Mouse (Mus musculus) gastrocnemius, adult 8-10 months (tissue): ENCODE data around the gene Zscan10. TPM values are rescaled to one million over a fixed set of nuclear protein-coding genes. Genes with fewer than 3 reads are reported as not detected.

Source experiments
- DNase-seq, 2 experiments: peaks; one replicate each; pipeline ENCODE4 v3.0.0; 2022; ENCODE audit warnings: low spot score in 2 of 2
- total RNA-seq, 4 experiments: library from RNA; stranded (reverse); gene quantifications; 2 replicates each; pipeline ENCODE4 v1.2.4; 2022

The Zscan10 gene
- not detected for total RNA-seq

DNA sequence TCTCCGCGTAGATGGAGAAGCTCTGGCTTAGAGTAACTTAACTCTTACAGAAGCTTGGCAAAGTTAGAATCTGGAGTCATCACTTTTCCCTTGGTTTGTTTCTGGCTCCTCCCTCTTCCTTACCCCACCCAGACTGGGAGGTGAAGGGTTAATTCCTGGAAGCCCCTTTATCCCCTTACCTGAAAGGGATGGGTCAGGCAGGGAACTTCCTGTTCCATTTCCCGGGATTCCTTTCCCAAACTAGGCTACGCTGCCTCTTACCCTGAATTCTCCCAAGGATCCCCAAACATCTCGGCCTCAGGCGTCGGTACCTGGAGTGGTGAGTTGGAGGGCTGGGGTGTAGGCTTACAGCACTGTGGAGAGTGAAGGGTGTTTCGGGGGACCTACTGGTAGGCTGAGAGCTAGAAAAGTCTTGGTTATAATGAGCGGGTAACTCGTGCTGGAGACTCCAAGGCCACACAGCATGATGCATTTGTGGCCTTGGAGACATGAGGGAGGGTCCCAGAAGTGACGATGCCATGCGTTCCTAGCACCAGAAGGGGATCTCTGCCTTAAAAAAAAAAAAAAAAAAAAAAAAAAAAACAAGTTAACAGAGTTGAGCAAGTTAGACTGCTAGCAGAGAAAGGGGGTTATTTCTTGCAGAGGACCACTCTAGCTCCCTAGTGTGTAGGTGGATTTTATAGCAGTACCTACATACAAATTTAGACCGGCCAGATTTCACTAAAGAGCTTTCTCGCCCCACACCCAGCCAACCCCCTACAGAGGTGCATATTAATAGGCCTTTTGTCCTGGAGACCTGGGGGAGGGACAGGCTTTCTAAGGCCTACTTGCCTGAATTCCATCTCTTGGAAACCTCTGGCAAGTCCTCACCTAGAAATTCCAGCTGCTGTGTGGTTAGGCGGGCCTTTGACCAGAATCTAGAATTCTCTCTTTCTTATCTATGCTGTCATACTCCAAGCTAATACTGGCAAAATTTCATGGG, at the start of gene Zscan10:
Gene Zscan10 (plus strand): TSS at position 216 of the 982 bp plus-strand sequence.
- DNase-seq: no peak

- no peak for DNase-seq
These were observed 49.8 kb upstream of the Zscan10 start for GRCm38 (mm10) chr17:23550856-23551255.

DNA sequence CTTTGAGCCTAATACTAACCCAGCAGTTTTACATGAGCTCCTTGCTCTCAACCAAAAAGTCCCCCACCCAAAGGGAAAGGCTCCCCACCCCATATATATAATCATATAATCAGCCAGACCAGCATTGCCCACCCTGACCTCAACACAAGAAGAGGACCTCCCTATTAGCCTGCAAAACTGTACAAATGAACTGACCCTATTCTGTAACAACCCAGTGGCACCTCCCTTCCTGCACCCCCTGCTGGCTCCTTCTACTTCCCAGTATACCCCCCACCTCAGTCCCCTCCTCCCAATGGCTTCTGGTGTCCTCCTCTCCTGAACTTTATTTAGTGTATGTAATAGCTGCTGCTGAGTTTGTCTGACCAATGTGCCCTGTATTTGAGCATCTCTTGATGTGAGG, 49.2 kb upstream of the Zscan10 start:
- DNase-seq: no peak

GRCm38 (mm10) chr17:23551963-23552362, 48.7 kb upstream of the Zscan10 start:
- DNase-seq: no peak

- DNase-seq: no peak
These were observed 47.6 kb upstream of the Zscan10 start for GRCm38 (mm10) chr17:23552896-23553633.

- DNase-seq: no peak
These were observed 47.0 kb upstream of the Zscan10 start for GRCm38 (mm10) chr17:23553634-23554120.

GRCm38 (mm10) chr17:23554321-23554720, 46.3 kb upstream of the Zscan10 start:
- DNase-seq: no peak

DNA sequence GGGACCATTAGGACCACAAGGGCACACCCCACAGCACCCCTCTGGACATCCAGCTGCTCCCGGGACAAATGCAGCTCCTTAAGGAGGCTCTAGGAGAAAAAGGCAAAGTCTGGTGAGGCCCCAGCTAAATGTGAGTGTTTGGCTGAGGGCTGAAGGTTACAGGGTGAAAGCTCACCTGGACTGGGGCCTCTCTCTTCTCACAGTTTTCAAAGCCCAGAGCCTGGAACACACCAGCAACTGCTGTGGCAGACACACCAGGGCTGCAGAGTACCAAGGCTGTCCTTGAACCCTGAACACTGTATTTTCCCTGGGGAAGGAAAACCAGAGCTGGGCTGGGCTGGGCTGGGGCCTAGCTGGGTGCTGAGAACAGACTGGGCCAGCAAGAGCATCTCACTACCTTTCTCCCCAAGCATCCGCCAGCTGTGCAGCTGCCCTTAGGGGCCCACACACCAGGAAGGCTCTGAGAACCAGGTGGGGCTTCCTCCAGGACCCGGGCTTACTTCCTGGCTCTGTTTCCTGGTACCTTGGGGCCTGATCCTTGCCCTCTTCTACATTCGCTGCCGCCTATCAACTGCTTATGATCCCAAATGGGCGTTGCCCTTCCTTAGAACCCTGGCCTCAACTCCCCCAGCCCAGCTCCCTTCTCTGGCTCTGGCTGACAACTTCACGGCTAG, 45.3 kb upstream of the Zscan10 start:
- DNase-seq: no peak

DNA sequence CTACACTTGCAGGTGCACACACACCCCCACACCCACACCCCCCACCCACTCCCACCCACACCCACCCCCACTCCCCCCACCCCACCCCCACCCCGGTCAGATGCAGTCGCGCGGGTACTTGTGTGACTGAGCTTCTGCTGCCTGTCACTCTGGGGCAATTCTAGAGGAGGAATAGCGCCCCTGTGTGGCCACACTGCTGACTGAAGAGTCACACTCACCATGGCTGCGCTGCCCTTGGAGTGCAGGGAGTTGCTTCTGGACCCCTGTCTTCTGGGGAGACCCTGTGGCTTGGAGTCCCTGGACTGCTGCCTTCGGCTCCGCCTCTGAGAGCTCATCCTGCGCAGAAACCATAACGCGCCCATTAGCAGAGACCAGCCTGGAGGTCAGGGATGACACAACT, 40.9 kb upstream of the Zscan10 start:
- no peak for DNase-seq

GRCm38 (mm10) chr17:23563595-23564367, 36.9 kb upstream of the Zscan10 start, which contains the start of gene Zfp213:
Zfp213 (minus strand) TSS chr17:23564238.
- DNase-seq: peak; percentile 90 to 94

DNA sequence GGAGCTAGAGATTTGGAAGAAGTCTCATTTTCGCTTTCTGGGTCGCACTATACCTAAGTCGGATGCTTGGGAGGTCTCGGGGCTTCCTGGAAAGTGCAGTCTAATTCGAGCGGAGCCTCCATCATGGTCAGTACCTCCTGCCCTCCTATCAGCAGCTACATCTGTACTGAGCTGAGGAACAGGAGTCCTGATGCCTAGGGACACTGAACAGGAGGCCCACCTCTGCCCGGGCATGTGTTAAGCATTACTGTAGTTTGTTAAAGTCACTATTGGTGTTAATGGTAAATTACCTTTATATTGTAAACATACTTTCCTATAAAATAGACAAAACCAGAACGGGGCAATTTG, 36.3 kb upstream of the Zscan10 start:
- DNase-seq: no peak

GRCm38 (mm10) chr17:23566787-23567186, 33.9 kb upstream of the Zscan10 start:
- no peak for DNase-seq

- no peak for DNase-seq
These were observed 32.3 kb upstream of the Zscan10 start for GRCm38 (mm10) chr17:23568370-23568769.

- no peak for DNase-seq
These were observed 30.6 kb upstream of the Zscan10 start for GRCm38 (mm10) chr17:23570017-23570416.

- DNase-seq: no peak
These were observed 29.6 kb upstream of the Zscan10 start for GRCm38 (mm10) chr17:23571084-23571483.

GRCm38 (mm10) chr17:23572059-23572458, 28.6 kb upstream of the Zscan10 start:
- DNase-seq: no peak

DNA sequence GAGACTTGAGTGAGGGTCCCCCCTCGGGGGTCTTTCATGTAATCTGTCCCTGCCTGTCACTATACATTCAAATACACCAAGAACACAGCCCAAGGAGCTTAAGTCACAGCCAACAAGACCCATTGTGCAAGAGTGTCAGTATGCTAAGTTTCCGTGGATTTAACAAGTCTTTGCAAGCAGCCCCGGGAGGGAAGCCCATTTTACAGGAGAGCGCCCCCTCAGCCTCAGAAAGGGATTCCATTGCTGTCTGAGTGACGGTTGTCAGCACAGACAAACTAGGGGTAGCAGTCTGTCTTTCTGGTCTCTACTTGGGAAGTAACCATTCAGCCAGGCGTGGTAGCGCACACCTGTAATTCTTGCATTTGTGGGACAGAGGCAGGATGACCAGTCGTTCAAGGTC, 26.5 kb upstream of the Zscan10 start:
- DNase-seq: no peak

GRCm38 (mm10) chr17:23575951-23576552, 24.6 kb upstream of the Zscan10 start:
- no peak for DNase-seq

DNA sequence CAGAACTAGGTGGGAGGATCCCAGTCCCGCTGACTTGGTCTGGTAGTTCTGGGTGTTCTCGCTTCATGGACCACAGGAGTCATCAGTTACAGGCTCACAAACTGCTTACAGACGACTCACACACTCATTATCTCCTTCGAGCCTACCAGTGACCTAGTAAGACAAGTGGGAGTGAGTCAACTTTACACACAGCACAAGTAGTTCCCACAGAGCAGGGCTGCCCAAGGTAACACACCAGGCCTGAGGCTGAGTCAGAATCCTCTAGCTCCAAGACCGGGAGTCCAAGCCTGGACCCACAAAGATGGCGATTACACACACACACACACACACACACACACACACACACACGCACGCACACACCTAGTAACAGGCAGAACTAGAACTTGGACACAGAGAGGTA, 15.9 kb upstream of the Zscan10 start:
- DNase-seq: no peak

DNA sequence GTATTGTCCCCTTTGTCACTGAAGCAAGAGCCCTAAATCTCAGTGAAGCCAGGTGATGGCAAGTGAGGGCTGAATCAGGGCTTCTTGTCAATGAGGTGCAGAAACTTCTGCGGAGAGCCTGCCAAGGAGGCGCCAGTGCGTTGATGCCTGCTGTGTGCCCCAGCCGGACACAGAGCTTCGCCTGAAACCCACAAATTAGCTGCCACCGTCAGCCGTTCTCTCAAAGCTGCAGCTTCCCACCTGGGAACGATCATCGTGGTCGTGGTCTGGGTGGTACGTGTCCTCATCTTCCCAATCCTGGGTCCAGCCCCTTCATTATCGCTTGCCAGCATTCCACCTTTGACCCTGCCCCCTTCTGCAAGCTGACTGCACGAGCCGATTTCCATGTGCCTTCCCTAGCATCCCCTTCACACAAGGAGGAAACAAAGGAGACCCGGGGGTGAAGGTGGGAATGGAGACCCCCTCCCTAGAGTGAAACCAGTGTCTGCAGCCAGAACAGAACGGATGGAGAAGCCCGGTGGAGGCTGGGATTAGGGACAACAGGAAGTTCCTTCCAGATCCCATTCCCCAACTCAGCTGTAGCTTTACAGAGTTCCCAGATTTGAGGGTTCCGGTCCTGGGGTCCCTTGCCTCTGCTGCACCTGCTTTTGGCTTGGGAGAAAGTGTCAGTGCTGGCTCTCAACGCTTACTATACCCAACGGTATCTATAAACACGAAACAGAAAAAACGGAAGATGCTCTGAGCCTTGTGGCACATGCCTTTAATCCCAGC, 14.8 kb upstream of the Zscan10 start:
- DNase-seq: no peak
